Mouse (Mus musculus): ENCODE data around the gene Cpe. TPM values are rescaled to one million over a fixed set of nuclear protein-coding genes. Genes with fewer than 3 reads are reported as not detected.

The Cpe gene
- total RNA-seq (2023) = 0.43 and 1.1 TPM in 2 replicates

DNA sequence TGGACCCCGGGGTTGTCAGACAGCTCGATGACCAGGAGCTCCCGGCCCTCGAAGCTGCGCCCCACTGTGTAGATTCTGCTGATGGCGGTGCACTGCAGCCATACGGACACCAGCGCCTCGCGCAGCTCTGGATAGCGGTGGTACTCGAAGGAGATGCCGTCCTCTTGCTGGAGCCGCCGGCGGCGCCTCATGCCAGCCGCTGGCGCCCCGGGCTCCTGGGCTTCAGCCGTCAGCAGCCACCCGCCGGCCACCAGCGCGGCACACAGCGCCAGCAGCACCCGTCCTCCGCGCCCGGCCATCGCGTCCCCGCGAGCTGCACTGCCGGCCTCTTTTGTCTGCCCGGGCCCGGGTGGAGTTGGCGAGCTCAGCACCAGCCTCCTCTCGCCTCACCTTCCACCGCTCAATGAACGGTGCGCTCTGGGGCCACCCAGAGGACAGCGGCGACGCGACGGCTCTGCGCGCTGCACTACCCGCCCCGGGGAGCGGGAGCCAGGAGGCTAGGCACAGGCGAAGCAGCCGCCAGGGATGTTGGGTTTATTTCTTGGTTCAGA lies at the start of gene Cpe:
Gene Cpe, minus strand, starts transcription at position 404 of the 551 bp plus-strand sequence.

DNA sequence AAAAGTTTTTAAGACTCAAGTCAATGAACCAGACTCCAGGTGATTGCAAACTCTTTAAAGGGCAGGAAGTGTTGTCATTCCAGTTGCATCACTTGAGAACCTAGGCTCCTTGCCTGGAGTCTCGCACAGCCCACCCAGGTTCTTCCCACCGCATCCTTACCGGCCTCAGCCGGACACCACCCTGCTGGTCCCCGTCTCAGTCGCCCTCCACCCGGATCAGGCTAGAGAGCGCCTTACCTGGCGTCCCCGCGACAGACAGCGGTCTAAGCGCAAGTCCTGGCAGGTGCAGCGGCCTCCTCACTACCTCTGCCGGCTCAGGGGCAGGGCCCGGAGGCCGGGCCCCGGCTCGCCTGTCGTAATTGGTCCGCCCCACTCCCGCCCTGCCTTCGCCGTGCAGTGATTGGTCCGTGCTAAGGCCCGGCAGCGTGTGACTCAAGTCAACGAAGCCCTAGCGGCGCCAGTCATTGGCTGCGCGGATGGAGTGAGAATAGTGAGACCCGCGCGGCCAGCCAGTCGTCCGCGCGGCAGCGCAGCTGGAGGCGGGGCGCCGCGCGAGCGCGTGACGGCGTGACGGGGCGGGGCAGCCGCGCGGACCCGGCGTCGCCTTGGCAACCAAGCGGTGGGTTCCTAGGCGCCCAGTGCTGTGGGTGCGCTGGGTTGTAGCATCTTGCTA lies 40.6 kb upstream of the Cpe start, which contains the start of gene Msmo1:
Gene Msmo1, minus strand, starts transcription at position 522 of the 673 bp plus-strand sequence.

Other genes starting within 250 kb of the Cpe start
- gene Msmo1, start 40.7 kb upstream of the Cpe start, total RNA-seq (2023) = 28.9 and 31.5 TPM in 2 replicates
- 48.7 and 77.2 TPM in 2 replicates for gene Klhl2, start 157.0 kb upstream of the Cpe start, total RNA-seq (2023)